Mouse (Mus musculus): ENCODE measurements around the gene Cts8. TPM values are rescaled to one million over a fixed set of nuclear protein-coding genes. Genes with fewer than 3 reads are reported as not detected.

The Cts8 gene
- not detected in 2 replicates for polyA plus RNA-seq (2015; fragmentation: Nextera tagmentation; extraction: Ambion mirVana)

- Histone ChIP-seq H3K4me3 (ENCODE audit: low read length) (no peak within 1 kb of the TSS), H3K27ac (ENCODE audit: low read depth, low read length) (no peak within 1 kb of the TSS), H3K27me3 (replicated peaks; ENCODE audit: control insufficient read depth, insufficient read depth, low read length) (no peaks in the 10 kb centered on the region), H3K4me2 (ENCODE audit: low read length) (no peak within 1 kb of the TSS), H3K9me3 (ENCODE audit: control insufficient read depth, low read length) (peaks cover 18% of the 10 kb centered on the region), H3K36me3 (ENCODE audit: control insufficient read depth, insufficient read depth, low read length) (no peaks in the 10 kb centered on the region), H3K4me1 (ENCODE audit: control insufficient read depth, insufficient read depth, low read depth, low read length) (no peaks in the 10 kb centered on the region), H3K9ac (ENCODE audit: low read depth, low read length) (no peak within 1 kb of the TSS)
- ATAC-seq, result no peak
- 89% methylated on average over 2 of the region's 2 CpGs for WGBS
These were observed at the start of gene Cts8 for GRCm38 (mm10) chr13:61255258-61255657. TSS of gene Cts8 (minus strand) at chr13:61255358.

DNA sequence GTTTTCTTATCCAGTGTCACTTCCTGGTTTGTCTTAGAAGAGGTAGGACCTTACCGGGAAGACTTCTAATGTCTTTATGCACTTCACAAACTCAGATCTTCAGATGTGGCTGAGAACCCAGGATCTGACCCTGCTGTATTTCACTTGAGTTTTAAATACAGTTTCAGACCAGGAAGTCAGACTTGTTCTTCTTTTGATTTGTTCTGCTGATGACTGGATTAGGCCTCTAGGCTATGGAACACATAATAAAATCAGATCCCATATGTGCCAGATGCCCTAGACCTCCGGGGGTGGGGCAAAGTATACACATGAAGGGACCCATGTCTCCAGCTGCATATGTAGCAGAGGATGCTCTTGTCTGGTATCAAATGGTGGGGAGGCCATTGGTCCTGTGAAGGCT lies 33.6 kb upstream of the Cts8 start, which contains the start of gene Gm49398:
Gm49398 (minus strand) TSS at position 101 of the 400 bp plus-strand sequence.
- H3K9me3 ChIP-seq (ENCODE audit: control insufficient read depth, low read length), result peaks cover 9% of the 10 kb centered on the region
- H3K9ac ChIP-seq (ENCODE audit: low read depth, low read length), result no peak within 1 kb of the TSS
- no peaks in the 10 kb centered on the region for H3K36me3 ChIP-seq (ENCODE audit: control insufficient read depth, insufficient read depth, low read length)
- H3K27me3 ChIP-seq (replicated peaks; ENCODE audit: control insufficient read depth, insufficient read depth, low read length), result no peaks in the 10 kb centered on the region
- H3K4me2 ChIP-seq (ENCODE audit: low read length), result no peak within 1 kb of the TSS
- no peaks in the 10 kb centered on the region for H3K4me1 ChIP-seq (ENCODE audit: control insufficient read depth, insufficient read depth, low read depth, low read length)
- 88% methylated on average over 2 of the region's 2 CpGs for WGBS
- no peak within 1 kb of the TSS for H3K4me3 ChIP-seq (ENCODE audit: low read length)
- H3K27ac ChIP-seq (ENCODE audit: low read depth, low read length), result no peak within 1 kb of the TSS
- no peak for ATAC-seq

- ATAC-seq, result no peak
- whole genome bisulfite sequencing, result 63% methylated on average over 13 of the region's 13 CpGs
- no peaks in the 10 kb centered on the region for H3K36me3 ChIP-seq (ENCODE audit: control insufficient read depth, insufficient read depth, low read length)
These were observed 13.8 kb downstream of the Cts8 start for GRCm38 (mm10) chr13:61241076-61241947.

DNA sequence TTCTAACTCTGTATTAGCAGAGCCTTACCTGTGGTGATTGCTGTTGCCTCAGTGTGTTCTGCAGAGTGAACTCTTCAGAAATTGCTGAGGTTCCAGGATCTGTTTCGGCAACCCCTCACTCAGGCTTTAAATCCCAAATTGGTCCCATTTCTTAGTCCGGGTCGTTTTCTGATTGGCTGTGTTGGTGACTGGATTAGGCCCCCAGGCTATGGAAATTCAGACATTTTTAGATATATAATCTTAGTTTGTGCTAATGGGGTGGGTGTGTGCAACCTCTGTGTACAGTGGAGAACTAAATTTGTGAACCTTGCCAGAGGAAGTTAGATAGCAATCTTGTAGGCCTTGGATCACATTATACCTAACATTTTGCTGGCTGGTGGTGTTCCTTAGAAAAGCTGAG lies 51.8 kb downstream of the Cts8 start, which contains the start of gene Cts6:
Cts6 (minus strand) TSS at position 101 of the 400 bp plus-strand sequence.
- H3K27me3 ChIP-seq (replicated peaks; ENCODE audit: control insufficient read depth, insufficient read depth, low read length), result no peaks in the 10 kb centered on the region
- WGBS, result 91% methylated on average over 3 of the region's 3 CpGs
- H3K4me1 ChIP-seq (ENCODE audit: control insufficient read depth, insufficient read depth, low read depth, low read length), result no peaks in the 10 kb centered on the region
- no peak within 1 kb of the TSS for H3K4me3 ChIP-seq (ENCODE audit: low read length)
- peaks cover 25% of the 10 kb centered on the region for H3K9me3 ChIP-seq (ENCODE audit: control insufficient read depth, low read length)
- H3K9ac ChIP-seq (ENCODE audit: low read depth, low read length), result no peak within 1 kb of the TSS
- H3K4me2 ChIP-seq (ENCODE audit: low read length), result no peak within 1 kb of the TSS
- H3K27ac ChIP-seq (ENCODE audit: low read depth, low read length), result no peak within 1 kb of the TSS
- H3K36me3 ChIP-seq (ENCODE audit: control insufficient read depth, insufficient read depth, low read length), result no peaks in the 10 kb centered on the region
- ATAC-seq, result no peak

More at GRCm38 (mm10) chr13:61241076-61241947, 13.8 kb downstream of the Cts8 start:
- H3K27me3 ChIP-seq (replicated peaks; ENCODE audit: control insufficient read depth, insufficient read depth, low read length), result no peaks in the 10 kb centered on the region
- peaks cover 7% of the 10 kb centered on the region; the same call in 1 of the 2 replicates for H3K9me3 ChIP-seq (ENCODE audit: control insufficient read depth, low read length)
- no peak overlapping the region for H3K27ac ChIP-seq (ENCODE audit: low read depth, low read length)
- H3K9ac ChIP-seq (ENCODE audit: low read depth, low read length), result no peak overlapping the region
- no peak overlapping the region for H3K4me3 ChIP-seq (ENCODE audit: low read length)
- no peaks in the 10 kb centered on the region for H3K4me1 ChIP-seq (ENCODE audit: control insufficient read depth, insufficient read depth, low read depth, low read length)
- no peak overlapping the region for H3K4me2 ChIP-seq (ENCODE audit: low read length)

Other genes starting within 250 kb of the Cts8 start
- not detected in 2 replicates for gene Ctsj, start 249.4 kb downstream of the Cts8 start, polyA plus RNA-seq (2015; fragmentation: Nextera tagmentation; extraction: Ambion mirVana)
- gene Ctsq, start 214.7 kb downstream of the Cts8 start, polyA plus RNA-seq (2015; fragmentation: Nextera tagmentation; extraction: Ambion mirVana), result not detected in 2 replicates
- gene Ctsr, start 91.1 kb downstream of the Cts8 start, polyA plus RNA-seq (2015; fragmentation: Nextera tagmentation; extraction: Ambion mirVana), result not detected in 2 replicates
- not detected in 2 replicates for gene Cts6, start 51.9 kb downstream of the Cts8 start, polyA plus RNA-seq (2015; fragmentation: Nextera tagmentation; extraction: Ambion mirVana)
- not detected in 2 replicates for gene Gm49398, start 33.5 kb upstream of the Cts8 start, polyA plus RNA-seq (2015; fragmentation: Nextera tagmentation; extraction: Ambion mirVana)
- gene Cts7, start 102.8 kb upstream of the Cts8 start, polyA plus RNA-seq (2015; fragmentation: Nextera tagmentation; extraction: Ambion mirVana), result not detected in 2 replicates

Measured in hindbrain, embryonic 16.5 days (tissue).